Mouse (Mus musculus) heart, postnatal 10 days (tissue): ENCODE results near the gene P4hb. TPM values are rescaled to one million over a fixed set of nuclear protein-coding genes. Genes with fewer than 3 reads are reported as not detected.

ENCODE experiments used
- DNase-seq, 2 experiments: peaks; one replicate each; pipeline ENCODE4 v3.0.0; 2021
- intact Hi-C: fragments of 180-260 bp; cut with DNase I; formaldehyde crosslinking; loops from one replicate; pipeline ENCODE4 v1.15.1; 2025
- total RNA-seq, 2 experiments: library from RNA; stranded (reverse); gene quantifications; 2 replicates each; pipeline ENCODE4 v1.2.3; 2021

Gene P4hb
- total RNA-seq, 2 experiments from 2014 or later: 306 to 311 TPM

- intact Hi-C loops: loop anchor here (2.0 kb wide), 2 partner anchors 27 to 55 kb away; no protein-coding TSS in a partner anchor
These were observed 24.8 kb downstream of the P4hb start for GRCm38 (mm10) chr11:120548214-120548613.

GRCm38 (mm10) chr11:120547469-120547868, 25.6 kb downstream of the P4hb start:
- intact Hi-C loops: no loop called here
- DNase-seq: peak in 1 of 2 experiments; percentile 52

More at GRCm38 (mm10) chr11:120548214-120548613, 24.8 kb downstream of the P4hb start:
- DNase-seq: no peak

- intact Hi-C loops: no loop called here
- no peak for DNase-seq
These were observed 27.1 kb downstream of the P4hb start for GRCm38 (mm10) chr11:120545964-120546363.

GRCm38 (mm10) chr11:120542376-120542775, 30.7 kb downstream of the P4hb start:
- intact Hi-C loops: no loop called here
- no peak for DNase-seq

GRCm38 (mm10) chr11:120541907-120542306, 31.1 kb downstream of the P4hb start:
- DNase-seq: peak; percentile 77 to 78
- intact Hi-C loops: no loop called here

- DNase-seq: no peak
- intact Hi-C loops: loop anchor here (2.0 kb wide), 1 partner anchor 19 kb away; no protein-coding TSS in a partner anchor
These were observed 33.6 kb downstream of the P4hb start for GRCm38 (mm10) chr11:120539285-120540014.

- intact Hi-C loops: loop anchor here (2.0 kb wide), 1 partner anchor 18 kb away; no protein-coding TSS in a partner anchor
These were observed 34.1 kb downstream of the P4hb start for GRCm38 (mm10) chr11:120538955-120539284.

GRCm38 (mm10) chr11:120538485-120538884, 34.6 kb downstream of the P4hb start:
- intact Hi-C loops: loop anchor here (2.0 kb wide), 1 partner anchor 18 kb away; no protein-coding TSS in a partner anchor
- peak; percentile 89 to 93 for DNase-seq

More at GRCm38 (mm10) chr11:120538955-120539284, 34.1 kb downstream of the P4hb start:
- DNase-seq: no peak

- no peak for DNase-seq
- intact Hi-C loops: no loop called here
These were observed 37.2 kb downstream of the P4hb start for GRCm38 (mm10) chr11:120535804-120536203.

GRCm38 (mm10) chr11:120535145-120535544, 37.9 kb downstream of the P4hb start:
- intact Hi-C loops: no loop called here
- DNase-seq: peak; percentile 29 to 33

- intact Hi-C loops: no loop called here
- DNase-seq: no peak
These were observed 39.0 kb downstream of the P4hb start for GRCm38 (mm10) chr11:120534093-120534492.

- no peak for DNase-seq
- intact Hi-C loops: no loop called here
These were observed 41.4 kb downstream of the P4hb start for GRCm38 (mm10) chr11:120531646-120532045.

GRCm38 (mm10) chr11:120530085-120530964, 42.7 kb downstream of the P4hb start, which contains the start of gene Gcgr:
Gene Gcgr (plus strand): TSS chr11:120530699.
- peak; percentile 40 to 47 for DNase-seq
- intact Hi-C loops: no loop called here

- DNase-seq: no peak
These were observed 44.1 kb downstream of the P4hb start for GRCm38 (mm10) chr11:120528903-120529302.

GRCm38 (mm10) chr11:120527690-120528354, 45.2 kb downstream of the P4hb start:
- no peak for DNase-seq

More at GRCm38 (mm10) chr11:120528903-120529302, 44.1 kb downstream of the P4hb start:
- intact Hi-C loops: no loop called here

GRCm38 (mm10) chr11:120525959-120526358, 47.1 kb downstream of the P4hb start:
- intact Hi-C loops: no loop called here
- no peak for DNase-seq

More at GRCm38 (mm10) chr11:120527690-120528354, 45.2 kb downstream of the P4hb start:
- intact Hi-C loops: no loop called here

- intact Hi-C loops: no loop called here
- no peak for DNase-seq
These were observed 50.5 kb downstream of the P4hb start for GRCm38 (mm10) chr11:120522581-120522980.

- intact Hi-C loops: loop anchor here (2.0 kb wide), 2 partner anchors 18 to 28 kb away; partner anchors contain the start of gene Mcrip1
- peak; percentile 88 for DNase-seq
These were observed 52.0 kb downstream of the P4hb start for GRCm38 (mm10) chr11:120520967-120521540.

- peak in 1 of 2 experiments; percentile 36 for DNase-seq
- intact Hi-C loops: loop anchor here (2.0 kb wide), 2 partner anchors 18 to 28 kb away; partner anchors contain the start of gene Mcrip1
These were observed 52.6 kb downstream of the P4hb start for GRCm38 (mm10) chr11:120520498-120520897.

GRCm38 (mm10) chr11:120519738-120520137, 53.3 kb downstream of the P4hb start:
- intact Hi-C loops: loop anchor here (2.0 to 10.0 kb wide), 4 partner anchors 19 to 255 kb away; partner anchors contain the start of genes Mcrip1 and P4hb
- DNase-seq: peak; percentile 85 to 87
